Mouse (Mus musculus) limb, embryonic 11.5 days (tissue): ENCODE measurements at regions not wholly inside any gene's neighbourhood (a gene's known extent, or its start where the extent isn't known, plus 50 kb on each side); places are given as distances from the start of the nearest gene placed in this dataset.

Experiments
- ATAC-seq: fragments of 200-750 bp; cut with Nextera tagmentation; 2 replicates; pipeline ENCODE4 v1.8.0; 2017; ENCODE audit warnings: low read depth; ENCODE audit not compliant: insufficient number of reproducible peaks, low FRiP score, low TSS enrichment
- DNase-seq: peaks from one replicate; pipeline ENCODE4 v3.0.0-alpha.2; 2015; ENCODE audit warnings: low spot score
- H3K27ac ChIP-seq: fragments of 300-500 bp; sonication (generic); replicated peaks from 2 replicates; pipeline ENCODE4 v1.5.1; 2014; ENCODE audit warnings: low read depth, mild to moderate bottlenecking, low read length
- H3K27me3 ChIP-seq: fragments of 300-500 bp; sonication (generic); 2 replicates; pipeline ENCODE4 v1.6.1; 2014; ENCODE audit warnings: mild to moderate bottlenecking, low read length, mixed read lengths; ENCODE audit not compliant: control insufficient read depth, insufficient read depth
- H3K36me3 ChIP-seq: fragments of 300-500 bp; sonication (generic); 2 replicates; pipeline ENCODE4 v1.6.1; 2014; ENCODE audit warnings: mild to moderate bottlenecking, low read length, moderate library complexity, mixed read lengths; ENCODE audit not compliant: control insufficient read depth, insufficient read depth
- H3K4me1 ChIP-seq: fragments of 300-500 bp; sonication (generic); 2 replicates; pipeline ENCODE4 v1.6.1; 2014; ENCODE audit warnings: low read length, mixed read lengths; ENCODE audit not compliant: control insufficient read depth, insufficient read depth
- H3K4me2 ChIP-seq: fragments of 300-500 bp; sonication (generic); 2 replicates; pipeline ENCODE4 v1.6.1; 2014; ENCODE audit warnings: low read depth, mild to moderate bottlenecking, moderate library complexity; ENCODE audit not compliant: severe bottlenecking
- H3K4me3 ChIP-seq: fragments of 300-500 bp; sonication (generic); 2 replicates; pipeline ENCODE4 v1.5.1; 2014; ENCODE audit warnings: low read depth, low read length
- H3K9ac ChIP-seq: fragments of 300-500 bp; sonication (generic); 2 replicates; pipeline ENCODE4 v1.6.1; 2014; ENCODE audit warnings: mild to moderate bottlenecking, low read length
- H3K9me3 ChIP-seq: fragments of 300-500 bp; sonication (generic); 2 replicates; pipeline ENCODE4 v1.6.1; 2016; ENCODE audit warnings: low read length; ENCODE audit not compliant: control insufficient read depth
- WGBS: fragments of 180-500 bp; shearing (Covaris S2); extraction: QIAGEN DNeasy Blood & Tissue Kit; methylation state at CpG from one replicate; pipeline ENCODE4 v1.1.7; 2014; 5-methylcytosine and 5-hydroxymethylcytosine counted together

DNA sequence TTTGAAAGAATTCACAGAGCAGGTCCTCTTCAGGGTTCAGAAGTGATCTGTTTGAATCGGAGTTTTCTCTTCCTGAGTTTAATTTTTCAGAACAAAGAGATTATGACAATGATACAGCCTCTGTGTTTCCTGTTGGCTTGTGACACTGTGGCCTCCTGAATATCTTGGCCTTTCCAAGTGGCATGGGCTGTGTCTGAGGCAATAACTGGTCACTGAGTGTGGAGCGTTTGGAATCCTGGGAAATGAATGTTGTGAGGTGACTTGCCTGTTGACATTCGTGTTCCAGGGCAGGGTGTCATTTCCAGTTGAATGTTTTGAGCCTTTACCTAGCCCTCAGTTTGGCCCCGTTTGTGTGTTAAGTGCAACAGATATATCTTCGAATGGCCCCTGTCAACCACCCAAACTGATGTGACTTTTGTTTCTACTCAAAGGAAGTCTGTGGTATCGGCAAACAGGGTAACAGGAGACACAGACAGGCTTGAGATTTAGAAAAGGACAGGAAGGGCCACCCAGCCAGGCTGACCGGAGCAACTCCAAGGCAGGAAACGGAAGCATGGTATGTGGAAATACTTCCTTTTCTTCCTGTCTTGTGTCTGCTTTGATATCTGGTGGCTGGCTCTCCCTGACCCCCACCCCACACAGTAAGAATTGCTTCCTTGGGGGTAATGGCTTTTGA, 52.3 kb upstream of the Mef2a start:
- H3K4me1 ChIP-seq: no peaks in the 10 kb centered on the region
- no peaks in the 10 kb centered on the region for H3K27me3 ChIP-seq
- no peak overlapping the region for H3K27ac ChIP-seq
- WGBS: 73% methylated on average over 8 of the region's 8 CpGs
- H3K36me3 ChIP-seq: no peaks in the 10 kb centered on the region
- no peaks in the 10 kb centered on the region for H3K9me3 ChIP-seq
- DNase-seq: no peak
- no peak overlapping the region for H3K4me2 ChIP-seq
- no peak for ATAC-seq
- no peak overlapping the region for H3K9ac ChIP-seq
- no peak overlapping the region for H3K4me3 ChIP-seq
